Mouse (Mus musculus) forebrain, embryonic 12.5 days (tissue): Measurements from ENCODE around the gene Spata7. TPM values are rescaled to one million over a fixed set of nuclear protein-coding genes. Genes with fewer than 3 reads are reported as not detected.

Source experiments
- ATAC-seq: fragments of 200-750 bp; cut with Nextera tagmentation; 2 replicates; pipeline ENCODE4 v1.8.0; 2017; ENCODE audit warnings: moderate TSS enrichment; ENCODE audit not compliant: low FRiP score
- H3K27ac ChIP-seq: fragments of 300-500 bp; sonication (generic); 2 replicates; pipeline ENCODE4 v1.5.1; 2016; ENCODE audit warnings: mild to moderate bottlenecking
- H3K27me3 ChIP-seq: fragments of 300-500 bp; sonication (generic); 2 replicates; pipeline ENCODE4 v1.6.1; 2016; ENCODE audit warnings: mild to moderate bottlenecking
- H3K36me3 ChIP-seq: fragments of 300-500 bp; sonication (generic); replicated peaks from 2 replicates; pipeline ENCODE4 v1.6.1; 2016; ENCODE audit warnings: mild to moderate bottlenecking
- H3K4me1 ChIP-seq: fragments of 300-500 bp; sonication (generic); 2 replicates; pipeline ENCODE4 v1.6.1; 2016
- H3K4me2 ChIP-seq: fragments of 300-500 bp; sonication (generic); 2 replicates; pipeline ENCODE4 v1.6.1; 2016; ENCODE audit warnings: mild to moderate bottlenecking, moderate library complexity
- H3K4me3 ChIP-seq: fragments of 300-500 bp; sonication (generic); replicated peaks from 2 replicates; pipeline ENCODE4 v1.5.1; 2016; ENCODE audit warnings: mild to moderate bottlenecking
- H3K9ac ChIP-seq: fragments of 300-500 bp; sonication (generic); 2 replicates; pipeline ENCODE4 v1.6.1; 2016; ENCODE audit warnings: mild to moderate bottlenecking
- H3K9me3 ChIP-seq: fragments of 300-500 bp; sonication (generic); 2 replicates; pipeline ENCODE4 v1.6.1; 2016
- WGBS: fragments of 180-500 bp; shearing (Covaris S2); methylation state at CpG from one replicate; pipeline ENCODE4 v1.1.7; 2016; 5-methylcytosine and 5-hydroxymethylcytosine counted together
- polyA plus RNA-seq: library from polyadenylated mRNA; unstranded; fragments of >200 nt; fragmentation: Nextera tagmentation; extraction: Ambion mirVana; gene quantifications from 2 replicates; pipeline ENCODE4 v1.2.1, GENCODE M21; 2016

Spata7 gene
- polyA plus RNA-seq, 1 experiment from 2014 or later, result 25.8 TPM

DNA sequence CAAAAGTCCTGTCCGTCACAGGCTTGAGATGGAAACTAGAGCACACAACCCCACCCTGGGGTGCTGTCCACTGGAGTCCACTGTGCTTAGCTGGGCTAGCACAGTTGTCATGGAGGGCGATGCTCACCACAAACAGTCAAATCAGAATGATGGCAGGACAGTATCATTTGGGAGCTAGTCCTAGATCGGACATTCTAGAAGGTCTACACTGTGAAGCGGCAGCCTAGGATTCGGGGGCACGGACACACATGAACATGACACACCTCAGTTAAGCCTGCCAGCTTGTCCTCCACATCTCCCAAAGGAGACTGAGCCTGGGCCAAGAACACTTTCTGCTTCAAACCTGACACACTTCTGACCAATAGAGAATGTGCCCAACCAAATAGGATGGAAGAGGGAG, 48.9 kb downstream of the Spata7 start:
- H3K36me3 ChIP-seq, result peaks cover 43% of the 10 kb centered on the region
- no peak overlapping the region for H3K4me2 ChIP-seq
- H3K4me1 ChIP-seq, result no peaks in the 10 kb centered on the region
- 96% methylated on average over 6 of the region's 6 CpGs for WGBS
- H3K27me3 ChIP-seq, result no peaks in the 10 kb centered on the region
- H3K27ac ChIP-seq, result no peak overlapping the region
- H3K9me3 ChIP-seq, result no peaks in the 10 kb centered on the region
- ATAC-seq, result no peak
- no peak overlapping the region for H3K9ac ChIP-seq
- H3K4me3 ChIP-seq, result no peak overlapping the region

DNA sequence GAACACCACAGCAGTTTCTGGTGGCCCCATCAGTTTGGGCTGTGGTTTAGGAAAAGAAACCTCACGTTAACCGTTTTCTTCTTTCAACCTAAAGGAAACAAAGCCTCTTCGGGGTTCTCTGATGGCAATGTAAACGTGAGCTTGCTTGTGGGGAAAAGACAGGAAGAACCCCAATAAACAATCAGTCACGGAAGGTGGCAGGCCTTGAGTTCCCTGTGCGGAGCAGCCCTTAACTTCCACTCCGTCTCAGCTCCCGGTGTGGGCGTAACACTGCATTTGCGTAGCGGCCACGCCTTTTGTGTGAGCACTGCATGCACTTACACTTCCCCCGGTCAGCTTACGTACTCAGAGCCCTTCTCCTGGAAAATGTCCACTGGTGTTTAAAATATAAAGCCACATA, 49.4 kb downstream of the Spata7 start:
- Histone ChIP-seq H3K4me2 (no peak overlapping the region), H3K4me3 (no peak overlapping the region), H3K4me1 (no peaks in the 10 kb centered on the region), H3K27me3 (no peaks in the 10 kb centered on the region), H3K27ac (no peak overlapping the region), H3K9me3 (no peaks in the 10 kb centered on the region), H3K9ac (no peak overlapping the region), H3K36me3 (peaks cover 47% of the 10 kb centered on the region)
- ATAC-seq, result no peak
- WGBS, result 63% methylated on average over 14 of the region's 14 CpGs

DNA sequence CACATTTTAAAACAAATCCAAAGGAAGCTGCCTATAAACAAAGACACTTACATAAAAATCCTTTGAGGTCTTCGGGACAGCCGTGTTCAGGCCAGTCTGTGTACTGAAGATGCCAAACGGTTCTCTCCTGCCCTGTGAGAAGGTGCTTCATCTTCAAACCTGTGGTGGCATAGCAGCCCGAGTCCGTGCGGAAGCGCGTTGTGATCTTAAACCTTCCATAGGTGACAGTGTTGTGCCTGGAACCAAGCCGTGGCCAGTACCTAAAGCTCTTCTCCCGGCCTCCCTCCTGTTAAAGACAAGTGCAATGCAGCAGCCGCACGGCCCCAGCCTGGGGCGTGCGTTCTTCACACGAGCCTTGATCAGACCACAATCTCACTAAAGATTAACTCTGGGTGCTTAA, 51.9 kb downstream of the Spata7 start:
- H3K36me3 ChIP-seq, result peaks cover 45% of the 10 kb centered on the region
- no peaks in the 10 kb centered on the region for H3K27me3 ChIP-seq
- ATAC-seq, result no peak
- no peaks in the 10 kb centered on the region for H3K9me3 ChIP-seq
- 92% methylated on average over 15 of the region's 15 CpGs for WGBS
- H3K4me1 ChIP-seq, result no peaks in the 10 kb centered on the region
- H3K9ac ChIP-seq, result no peak overlapping the region; the same call in 1 of the 2 replicates
- H3K4me2 ChIP-seq, result no peak overlapping the region
- H3K4me3 ChIP-seq, result no peak overlapping the region
- no peak overlapping the region for H3K27ac ChIP-seq

DNA sequence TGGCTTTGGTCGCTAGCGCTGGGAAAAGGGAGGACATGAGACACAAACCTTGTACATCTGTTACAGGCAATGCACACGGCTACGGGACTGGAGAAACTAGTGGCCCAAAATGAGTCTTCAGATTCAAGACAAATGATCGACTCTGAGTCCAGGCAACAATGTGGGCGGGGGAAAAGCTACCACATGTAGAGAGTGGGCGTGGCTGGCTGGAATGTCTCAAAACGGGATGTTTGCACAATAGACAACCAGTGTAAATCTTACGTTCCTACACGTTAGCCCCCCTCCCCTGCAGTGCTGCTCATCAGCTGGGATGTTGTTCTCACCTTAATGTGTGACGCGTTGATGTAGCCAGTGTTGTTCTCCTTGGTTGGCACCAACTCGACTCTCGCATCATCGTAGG, 54.2 kb downstream of the Spata7 start:
- H3K4me3 ChIP-seq, result no peak overlapping the region
- H3K4me2 ChIP-seq, result no peak overlapping the region
- H3K27ac ChIP-seq, result no peak overlapping the region
- no peaks in the 10 kb centered on the region for H3K27me3 ChIP-seq
- H3K9ac ChIP-seq, result no peak overlapping the region
- H3K36me3 ChIP-seq, result peaks cover 53% of the 10 kb centered on the region
- no peaks in the 10 kb centered on the region for H3K4me1 ChIP-seq
- H3K9me3 ChIP-seq, result no peaks in the 10 kb centered on the region
- ATAC-seq, result no peak
- 83% methylated on average over 15 of the region's 15 CpGs for WGBS

DNA sequence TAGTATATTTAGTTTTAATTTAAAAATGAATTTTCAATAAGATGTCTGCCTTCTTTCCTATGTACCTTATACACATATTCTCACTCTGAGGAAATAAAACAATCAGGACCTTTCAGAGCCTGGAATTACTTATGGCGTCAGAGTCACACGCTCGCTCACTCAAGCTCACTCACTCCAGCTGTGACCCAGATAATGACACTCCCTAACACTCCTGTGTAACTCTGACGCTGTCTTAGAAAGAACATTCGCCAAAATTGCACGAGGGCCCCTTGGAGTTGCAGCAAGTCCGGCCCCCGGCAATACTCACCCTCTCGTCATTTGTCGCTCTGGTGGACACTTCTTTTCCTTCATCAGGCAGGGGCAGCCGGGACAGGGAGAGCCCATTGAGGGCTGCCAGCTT, 55.2 kb downstream of the Spata7 start:
- Histone ChIP-seq H3K9ac (no peak overlapping the region), H3K4me1 (no peaks in the 10 kb centered on the region), H3K27ac (no peak overlapping the region), H3K36me3 (peaks cover 55% of the 10 kb centered on the region), H3K9me3 (no peaks in the 10 kb centered on the region), H3K27me3 (no peaks in the 10 kb centered on the region), H3K4me3 (no peak overlapping the region), H3K4me2 (no peak overlapping the region)
- WGBS, result 84% methylated on average over 11 of the region's 11 CpGs
- no peak for ATAC-seq

DNA sequence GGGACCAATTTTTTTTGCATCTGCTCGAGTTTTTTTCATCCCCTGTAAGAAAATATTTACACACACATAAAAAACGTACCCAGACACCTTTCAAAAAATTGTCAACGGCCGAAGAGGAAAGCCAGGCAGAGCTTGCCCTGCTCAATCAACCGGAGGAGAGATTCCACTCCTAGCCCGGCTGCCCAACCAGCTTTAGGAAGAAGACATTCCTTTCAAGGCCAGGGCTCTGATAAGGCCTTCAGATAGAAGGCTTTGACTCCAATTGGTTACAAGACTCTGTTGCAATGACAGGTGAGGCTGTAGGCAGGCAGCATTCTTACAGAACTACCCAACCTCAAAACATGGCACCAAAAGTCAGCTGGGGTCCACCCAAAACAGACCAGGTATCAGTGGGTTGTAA, 55.6 kb downstream of the Spata7 start:
- no peaks in the 10 kb centered on the region for H3K9me3 ChIP-seq
- H3K27me3 ChIP-seq, result no peaks in the 10 kb centered on the region
- WGBS, result 80% methylated on average over 6 of the region's 6 CpGs
- ATAC-seq, result no peak
- no peak overlapping the region for H3K4me2 ChIP-seq
- H3K9ac ChIP-seq, result no peak overlapping the region
- H3K4me1 ChIP-seq, result no peaks in the 10 kb centered on the region
- H3K36me3 ChIP-seq, result peaks cover 55% of the 10 kb centered on the region
- no peak overlapping the region for H3K27ac ChIP-seq
- H3K4me3 ChIP-seq, result no peak overlapping the region

DNA sequence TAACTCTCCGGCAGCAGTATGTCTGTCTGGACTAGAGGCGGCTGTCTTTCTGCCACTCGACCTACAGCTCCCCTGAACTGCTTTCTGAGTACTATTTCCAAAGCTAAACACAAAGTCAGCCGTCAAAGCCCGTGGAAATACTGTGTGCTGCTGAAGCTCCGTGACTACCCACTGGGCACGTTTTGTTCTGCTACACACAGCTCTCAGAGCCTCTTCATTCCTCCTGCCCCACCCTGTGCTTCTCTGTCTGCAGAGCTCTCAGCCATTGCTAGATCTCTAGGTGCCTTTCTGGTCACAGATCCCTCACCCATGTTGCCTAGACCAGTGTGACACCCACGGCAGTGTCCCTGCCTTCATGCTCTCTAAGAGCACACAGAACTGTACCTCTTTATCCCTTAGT, 62.3 kb downstream of the Spata7 start:
- H3K27me3 ChIP-seq, result no peaks in the 10 kb centered on the region
- ATAC-seq, result no peak
- H3K4me3 ChIP-seq, result no peak overlapping the region
- peaks cover 58% of the 10 kb centered on the region for H3K36me3 ChIP-seq
- WGBS, result 88% methylated on average over 8 of the region's 8 CpGs
- H3K9me3 ChIP-seq, result no peaks in the 10 kb centered on the region
- no peak overlapping the region for H3K4me2 ChIP-seq
- H3K9ac ChIP-seq, result no peak overlapping the region
- H3K4me1 ChIP-seq, result no peaks in the 10 kb centered on the region; the same call in 1 of the 2 replicates
- H3K27ac ChIP-seq, result no peak overlapping the region

DNA sequence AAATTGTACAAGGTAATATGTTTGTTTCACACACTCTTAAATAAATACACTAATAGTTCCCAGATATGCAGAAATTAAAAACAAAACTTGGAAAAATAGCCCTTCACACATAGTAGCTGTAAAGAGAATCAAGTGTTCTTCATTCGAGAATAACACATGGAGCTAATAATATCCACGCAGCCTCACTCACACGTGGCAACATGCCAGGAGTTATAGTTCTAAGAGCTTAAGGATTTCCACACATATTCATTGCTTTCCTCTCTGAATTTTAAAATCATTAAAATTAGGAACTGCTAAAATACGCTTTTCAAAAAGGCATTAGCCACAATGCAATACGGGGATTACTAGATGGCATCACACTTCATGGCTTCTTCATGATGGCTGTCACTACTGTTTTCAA, 69.2 kb downstream of the Spata7 start:
- Histone ChIP-seq H3K27me3 (no peaks in the 10 kb centered on the region), H3K4me2 (no peak overlapping the region), H3K9ac (no peak overlapping the region), H3K36me3 (peaks cover 16% of the 10 kb centered on the region), H3K4me1 (no peaks in the 10 kb centered on the region; the same call in 1 of the 2 replicates), H3K9me3 (no peaks in the 10 kb centered on the region), H3K27ac (no peak overlapping the region), H3K4me3 (no peak overlapping the region)
- no peak for ATAC-seq
- 86% methylated on average over 5 of the region's 5 CpGs for WGBS

DNA sequence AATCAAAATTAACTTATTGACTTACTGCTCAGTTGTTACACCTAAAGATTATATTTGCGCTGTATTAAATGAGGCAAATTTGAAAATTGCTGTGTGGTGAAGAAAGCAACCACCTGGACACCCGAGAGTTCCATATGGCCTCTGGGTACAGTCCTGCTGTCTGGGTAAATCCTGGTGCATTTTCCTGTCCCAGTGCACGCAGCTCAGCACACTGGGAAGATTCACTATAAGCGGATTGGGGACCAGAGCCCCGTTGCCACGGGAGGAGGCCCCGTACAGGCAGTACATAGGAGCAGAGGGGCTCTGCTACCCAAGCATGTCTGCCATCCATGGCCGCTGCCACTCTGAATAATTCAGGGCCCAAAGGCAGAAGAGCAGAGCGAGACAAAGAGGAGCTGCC, 73.6 kb downstream of the Spata7 start:
- WGBS, result 85% methylated on average over 9 of the region's 9 CpGs
- Histone ChIP-seq H3K4me1 (no peaks in the 10 kb centered on the region), H3K27ac (no peak overlapping the region), H3K36me3 (peaks cover 30% of the 10 kb centered on the region), H3K4me2 (no peak overlapping the region), H3K9me3 (no peaks in the 10 kb centered on the region), H3K4me3 (no peak overlapping the region), H3K9ac (no peak overlapping the region), H3K27me3 (no peaks in the 10 kb centered on the region)
- ATAC-seq, result no peak

DNA sequence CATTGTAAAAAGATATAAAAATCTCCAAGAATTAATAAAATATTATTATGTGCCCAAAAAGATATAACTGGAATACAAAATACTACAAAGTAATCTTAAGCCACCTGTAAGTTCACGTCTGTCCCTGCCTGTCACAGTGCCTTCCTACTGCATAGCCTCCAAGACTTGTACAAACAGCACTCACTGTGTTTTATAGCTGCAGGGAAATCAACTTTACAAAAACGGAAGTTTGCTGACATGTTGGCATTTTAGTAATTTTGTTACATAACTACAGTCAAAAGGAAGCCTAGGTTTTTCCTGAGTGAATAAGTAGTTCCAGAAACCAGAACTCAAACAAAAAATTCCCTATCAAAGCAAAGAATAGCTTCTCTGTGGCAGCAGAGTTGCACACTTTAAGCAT, 75.6 kb downstream of the Spata7 start:
- no peak for ATAC-seq
- no peak overlapping the region for H3K4me2 ChIP-seq
- no peaks in the 10 kb centered on the region for H3K9me3 ChIP-seq
- H3K4me3 ChIP-seq, result no peak overlapping the region
- no peak overlapping the region for H3K9ac ChIP-seq
- H3K27me3 ChIP-seq, result no peaks in the 10 kb centered on the region
- H3K36me3 ChIP-seq, result peaks cover 36% of the 10 kb centered on the region
- no peaks in the 10 kb centered on the region for H3K4me1 ChIP-seq
- no peak overlapping the region for H3K27ac ChIP-seq
- WGBS, result 82% methylated on average over 2 of the region's 2 CpGs

DNA sequence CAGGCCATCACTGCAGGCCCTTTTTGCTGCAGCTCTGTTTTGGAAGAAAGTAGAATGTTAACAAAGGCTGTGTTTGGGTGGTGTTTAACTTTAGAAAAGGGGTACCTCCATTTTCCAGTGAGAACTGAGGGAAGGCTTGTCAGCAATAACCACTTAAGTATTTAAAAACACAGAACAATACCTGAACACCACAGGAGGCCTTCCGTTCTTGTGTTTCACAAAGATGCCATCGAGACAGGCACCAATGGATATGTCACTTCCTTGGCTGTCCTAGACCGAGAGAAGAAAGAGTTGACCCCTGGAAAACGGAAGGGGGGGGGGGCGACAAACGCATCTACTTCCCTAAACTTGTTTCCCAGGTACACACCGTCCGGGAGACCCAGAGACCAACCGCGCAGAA, 76.0 kb downstream of the Spata7 start:
- H3K9ac ChIP-seq, result no peak overlapping the region
- H3K4me3 ChIP-seq, result no peak overlapping the region
- no peaks in the 10 kb centered on the region for H3K27me3 ChIP-seq
- no peak for ATAC-seq
- no peak overlapping the region for H3K27ac ChIP-seq
- 80% methylated on average over 10 of the region's 10 CpGs for WGBS
- no peak overlapping the region for H3K4me2 ChIP-seq
- no peaks in the 10 kb centered on the region for H3K4me1 ChIP-seq
- H3K9me3 ChIP-seq, result no peaks in the 10 kb centered on the region
- H3K36me3 ChIP-seq, result peaks cover 36% of the 10 kb centered on the region

DNA sequence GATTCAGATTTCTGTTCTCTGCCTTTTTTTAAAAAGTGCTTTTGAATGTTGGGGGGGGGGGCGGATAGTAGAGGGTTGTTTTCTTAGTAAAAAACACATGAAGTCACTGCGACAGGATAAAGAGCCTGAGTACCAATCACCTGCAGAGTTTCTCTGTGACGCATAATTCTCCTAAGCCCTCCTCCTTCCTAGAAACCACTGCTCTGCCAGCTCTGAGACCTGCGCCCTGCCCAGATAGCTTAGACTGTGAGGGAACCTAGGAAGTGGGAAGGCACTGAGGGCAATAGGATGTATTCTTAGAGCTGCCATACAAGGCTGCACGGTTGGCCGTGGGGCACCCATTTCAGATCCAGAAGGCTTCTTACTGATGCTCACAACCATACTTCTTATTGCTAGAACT, 84.9 kb downstream of the Spata7 start:
- no peaks in the 10 kb centered on the region for H3K27me3 ChIP-seq
- ATAC-seq, result no peak
- WGBS, result 63% methylated on average over 6 of the region's 6 CpGs
- peaks cover 18% of the 10 kb centered on the region for H3K4me1 ChIP-seq
- no peak overlapping the region for H3K4me3 ChIP-seq
- H3K4me2 ChIP-seq, result no peak overlapping the region
- H3K9ac ChIP-seq, result no peak overlapping the region
- peaks cover 7% of the 10 kb centered on the region; the same call in 1 of the 2 replicates for H3K36me3 ChIP-seq
- H3K9me3 ChIP-seq, result no peaks in the 10 kb centered on the region
- H3K27ac ChIP-seq, result no peak overlapping the region

DNA sequence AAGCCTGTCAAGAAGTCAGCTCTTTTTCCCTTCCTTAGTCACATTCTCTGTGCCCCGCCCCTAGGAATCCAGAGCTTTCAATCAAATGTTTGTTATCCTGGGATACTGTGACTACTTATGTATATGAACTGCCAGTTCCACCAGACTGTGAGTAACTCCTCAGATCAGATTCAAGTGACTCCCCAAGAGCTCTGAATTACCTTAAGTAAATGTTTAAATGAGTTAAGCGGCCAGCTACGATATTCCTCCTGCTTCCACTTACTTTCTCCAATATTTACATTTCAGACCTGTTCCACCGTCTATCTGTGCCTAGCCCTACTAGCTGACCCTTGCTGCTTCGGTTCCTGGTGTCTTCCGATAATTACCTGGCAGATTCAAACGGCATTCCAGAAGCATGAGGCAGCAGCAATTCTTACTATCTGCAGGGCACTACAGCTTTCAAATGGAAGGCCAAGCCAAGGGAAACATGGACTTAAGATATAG, 85.7 kb downstream of the Spata7 start:
- no peak overlapping the region for H3K27ac ChIP-seq
- H3K9ac ChIP-seq, result no peak overlapping the region
- H3K4me2 ChIP-seq, result no peak overlapping the region
- H3K27me3 ChIP-seq, result no peaks in the 10 kb centered on the region
- no peak overlapping the region for H3K4me3 ChIP-seq
- peaks cover 18% of the 10 kb centered on the region for H3K4me1 ChIP-seq
- 62% methylated on average over 7 of the region's 7 CpGs for WGBS
- H3K9me3 ChIP-seq, result no peaks in the 10 kb centered on the region
- peaks cover 3% of the 10 kb centered on the region; the same call in 1 of the 2 replicates for H3K36me3 ChIP-seq
- no peak for ATAC-seq
